Mouse (Mus musculus) bone marrow, adult 2 months (tissue): ENCODE measurements around the gene Pcmtd2.

Source experiments
- CTCF ChIP-seq: fragments of 200-500 bp; IDR thresholded peaks from 2 replicates; pipeline ENCODE4 v1.5.1; 2011; ENCODE audit warnings: low read length, control low read depth; ENCODE audit not compliant: control insufficient read depth, insufficient read depth
- POLR2A ChIP-seq: fragments of 200-500 bp; IDR thresholded peaks from 2 replicates; pipeline ENCODE4 v1.6.1; 2011; ENCODE audit warnings: low read depth, mild to moderate bottlenecking, control low read depth, low read length, borderline replicate concordance; ENCODE audit not compliant: control insufficient read depth

DNA sequence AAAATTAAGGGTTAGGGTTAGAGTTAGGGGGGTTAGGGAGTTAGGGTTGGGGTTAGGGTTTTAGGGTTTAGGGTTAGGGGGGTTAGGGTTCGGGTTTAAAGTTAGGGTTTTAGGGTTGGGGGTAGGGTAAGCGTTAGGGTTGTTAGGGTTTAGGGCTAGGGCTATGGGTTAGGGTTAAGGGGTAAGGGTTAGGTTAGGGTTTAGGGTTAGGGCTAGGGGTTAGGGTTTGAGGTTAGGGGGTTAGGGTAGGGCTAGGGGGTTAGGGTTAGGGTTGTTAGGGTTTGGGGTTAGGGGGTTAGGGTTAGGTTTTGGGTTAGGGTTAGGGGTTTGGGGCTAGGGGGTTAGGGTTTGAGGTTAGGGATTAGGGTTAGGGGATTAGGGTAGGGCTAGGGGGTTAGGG, 33.4 kb downstream of the Pcmtd2 start:
- TF ChIP-seq CTCF, result no peak
- TF ChIP-seq POLR2A, result no peak
